Mouse (Mus musculus): ENCODE results near the gene Mrs2.

Mrs2 gene

DNA sequence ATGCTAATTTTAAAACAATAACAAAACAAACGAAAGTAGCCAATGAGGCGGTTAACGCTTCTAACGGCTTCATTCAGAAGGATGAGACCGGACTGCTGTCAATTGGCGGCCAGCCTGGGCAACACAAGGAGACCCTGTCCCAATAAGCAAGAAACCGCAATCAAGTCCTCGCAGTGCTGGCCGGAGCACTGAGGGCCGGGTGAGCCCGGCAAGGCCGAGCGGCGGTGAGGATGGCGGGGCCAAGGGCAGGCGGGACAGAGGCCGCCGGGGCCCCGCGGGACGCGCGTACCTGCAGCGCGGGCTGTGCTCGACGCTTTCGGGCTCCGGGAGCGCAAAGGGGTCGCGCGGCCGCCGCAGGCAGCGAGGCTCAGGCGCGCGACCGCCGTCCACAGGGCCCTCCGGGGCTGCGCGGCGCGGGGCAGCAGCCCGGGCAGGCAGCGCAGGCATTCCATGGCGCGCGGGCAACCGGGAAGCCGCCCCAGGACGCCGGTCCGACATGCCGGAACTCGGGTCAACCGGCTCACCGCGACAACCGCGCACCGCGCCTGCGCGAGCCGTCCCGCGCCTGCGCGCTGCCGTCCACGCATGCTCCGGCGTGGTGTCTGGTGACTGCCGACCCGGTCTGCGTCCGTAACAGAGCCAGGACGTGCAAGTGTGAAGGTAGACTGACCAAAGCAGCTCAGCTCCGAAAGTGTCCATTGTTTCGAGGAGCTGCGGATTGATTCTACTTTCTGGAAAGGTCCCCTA is at the start of gene Mrs2:
Gene Mrs2, minus strand, starts transcription at position 587 of the 747 bp plus-strand sequence.
- DNase-seq = peak; percentile 90 to 94

DNA sequence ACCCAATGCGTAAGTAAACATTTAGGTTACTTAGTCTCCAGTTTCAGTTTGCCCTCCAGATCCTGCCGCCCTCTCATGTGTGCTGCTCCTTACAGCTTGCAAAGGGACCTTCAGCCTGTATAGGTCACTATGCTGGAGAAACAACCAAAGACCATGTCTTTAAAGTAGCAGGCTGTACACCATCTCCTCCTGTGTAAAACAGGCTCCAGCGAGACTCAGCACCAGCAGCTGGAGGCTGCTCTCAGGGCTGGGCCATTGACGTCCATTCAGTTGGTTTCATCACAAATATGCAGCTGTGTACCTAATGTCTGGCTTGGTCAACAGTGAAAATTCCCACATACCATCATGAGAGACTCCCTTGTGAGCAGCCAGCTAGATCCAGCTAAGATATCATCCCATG is 49.6 kb upstream of the Mrs2 start:
- no peak for DNase-seq

DNA sequence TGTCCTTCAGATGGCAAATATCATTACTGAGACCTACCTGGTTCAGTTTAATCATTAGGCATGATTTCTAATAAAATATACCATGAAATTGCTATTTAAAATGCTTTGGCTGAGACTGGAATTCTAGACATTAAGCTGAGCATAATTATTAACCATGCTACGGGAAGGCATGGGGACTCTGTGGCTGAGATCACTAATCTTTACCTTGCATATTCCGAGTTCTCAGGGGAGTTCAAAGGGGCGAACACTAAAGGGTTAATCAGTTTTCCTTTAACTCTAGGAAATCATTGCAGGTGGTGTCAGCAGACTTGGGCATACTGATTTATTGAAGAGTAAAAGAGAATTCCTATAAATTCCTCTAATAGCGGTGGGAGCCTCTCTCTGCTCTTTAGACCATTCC is 47.0 kb upstream of the Mrs2 start:
- no peak for DNase-seq

DNA sequence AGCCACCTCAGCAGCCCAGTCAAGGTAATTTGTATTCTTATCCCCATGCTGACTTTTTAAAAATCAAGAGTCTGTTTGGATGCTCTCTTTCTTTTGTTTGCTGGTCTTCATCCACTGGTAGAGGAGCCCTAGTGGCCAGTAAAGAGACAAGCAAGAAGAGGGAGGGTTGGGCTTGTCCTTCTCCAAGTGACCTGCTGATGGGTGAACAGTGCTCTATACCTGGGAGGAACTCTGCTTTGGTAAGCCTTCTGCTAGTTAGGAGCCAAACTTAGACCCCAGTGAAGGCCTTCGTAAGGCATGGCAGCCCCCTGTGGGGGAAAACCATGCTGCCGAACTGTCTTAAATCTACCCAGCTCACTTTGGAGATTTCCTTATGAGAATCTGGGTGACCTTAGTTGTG is 46.5 kb upstream of the Mrs2 start:
- DNase-seq = no peak

DNA sequence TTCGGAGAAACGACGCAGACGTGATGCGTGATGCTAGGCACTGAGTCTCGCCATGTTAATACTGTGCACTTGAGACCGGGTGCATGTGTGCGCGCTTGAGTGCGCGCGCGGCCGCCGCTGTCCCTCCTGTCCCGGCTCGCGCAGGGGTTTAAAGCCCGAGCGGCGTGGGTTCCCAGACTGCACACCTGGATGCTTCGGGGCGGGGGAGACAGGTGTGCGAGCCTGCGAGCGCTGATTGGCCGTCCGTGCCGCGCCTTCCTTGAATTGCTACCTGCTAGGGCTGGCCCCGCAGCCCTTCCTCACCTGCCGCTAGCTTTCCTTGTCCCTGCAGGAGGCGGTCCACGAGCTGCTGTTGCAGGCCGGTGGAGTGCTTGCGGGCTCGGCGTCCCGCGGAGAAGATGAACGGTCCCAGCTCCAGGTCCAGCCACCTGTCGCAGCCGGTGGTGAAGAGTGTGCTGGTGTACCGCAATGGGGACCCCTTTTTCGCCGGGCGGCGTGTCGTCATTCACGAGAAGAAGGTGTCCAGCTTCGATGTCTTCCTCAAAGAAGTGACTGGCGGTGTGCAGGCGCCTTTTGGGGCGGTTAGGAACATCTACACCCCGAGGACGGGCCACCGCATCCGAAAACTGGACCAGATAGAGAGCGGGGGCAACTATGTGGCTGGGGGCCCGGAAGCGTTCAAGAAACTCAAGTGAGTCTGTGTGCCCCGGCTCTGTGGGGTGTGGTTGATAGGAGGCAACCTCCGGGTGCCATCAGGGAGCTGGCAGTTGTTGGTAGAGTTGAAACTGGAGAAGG is 35.9 kb upstream of the Mrs2 start, which contains the start of gene Dcdc2a:
Gene Dcdc2a, plus strand, starts transcription at position 132 of the 795 bp plus-strand sequence.
- DNase-seq = peak; percentile 21 to 35

- peak; percentile 73 to 82 for DNase-seq
Measured at GRCm38 (mm10) chr13:25055111-25055554, 35.0 kb upstream of the Mrs2 start.

GRCm38 (mm10) chr13:25052671-25053070 is 32.5 kb upstream of the Mrs2 start:
- DNase-seq = no peak

- no peak for DNase-seq
Measured at GRCm38 (mm10) chr13:25039488-25039887, 19.3 kb upstream of the Mrs2 start.

GRCm38 (mm10) chr13:25027114-25027425 is 6.9 kb upstream of the Mrs2 start:
- DNase-seq = no peak

DNA sequence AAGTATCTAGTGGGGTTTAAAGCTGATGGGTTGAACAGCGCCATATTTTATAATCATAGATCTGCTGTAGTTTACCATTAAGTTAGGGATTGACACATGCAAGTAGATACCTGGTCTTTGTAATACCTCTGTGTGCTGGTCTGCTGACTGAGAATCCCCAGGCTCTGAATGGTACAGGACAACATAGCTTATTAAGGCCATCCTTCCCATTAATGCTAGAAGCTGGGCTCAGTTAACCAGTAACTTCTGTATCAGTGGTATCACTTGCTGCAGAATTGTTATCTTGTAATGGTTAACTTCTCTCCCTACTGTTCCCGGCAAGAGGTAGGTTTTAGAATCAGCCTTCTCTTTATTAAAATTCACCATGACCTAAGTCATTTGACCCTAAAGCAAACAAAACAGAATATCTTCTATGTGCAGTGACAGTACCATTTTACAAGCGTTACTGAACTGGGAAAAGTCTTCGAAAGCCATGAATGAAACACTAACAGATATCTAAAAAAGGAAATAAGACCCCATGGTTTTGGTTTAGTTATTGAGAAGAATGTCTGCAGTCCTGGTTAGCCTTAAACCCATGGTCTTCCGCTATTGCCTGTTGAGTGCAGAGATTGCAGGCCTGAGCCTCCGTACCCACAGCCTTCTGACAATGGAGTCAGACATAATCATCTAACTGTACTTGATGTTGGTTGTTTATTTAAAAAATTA is 6.4 kb upstream of the Mrs2 start:
- no peak for DNase-seq

GRCm38 (mm10) chr13:25024655-25025054 is 4.5 kb upstream of the Mrs2 start:
- DNase-seq = peak; percentile 63 to 70

- DNase-seq = no peak
Measured at GRCm38 (mm10) chr13:25023129-25023528, 3.0 kb upstream of the Mrs2 start.

GRCm38 (mm10) chr13:25022386-25022785 is 2.2 kb upstream of the Mrs2 start:
- DNase-seq = no peak

DNA sequence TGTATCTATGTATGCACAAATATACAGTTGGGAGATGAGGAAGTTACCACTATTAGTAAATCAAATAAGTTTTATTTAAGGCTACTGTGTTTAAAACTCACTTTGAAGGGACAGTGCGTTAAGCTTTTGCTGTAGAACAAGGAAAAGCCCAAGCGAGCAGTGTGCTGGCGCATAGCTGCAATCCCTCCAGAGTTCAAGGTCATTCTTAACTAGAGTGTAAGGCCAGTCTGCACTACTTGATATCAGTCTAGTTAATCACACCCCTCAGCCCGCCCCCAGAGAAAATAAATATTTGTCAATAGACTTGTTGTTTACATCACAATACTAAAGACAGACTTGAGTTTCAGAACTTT is 337 bp upstream of the Mrs2 start:
- DNase-seq = no peak

GRCm38 (mm10) chr13:25018316-25018715 is 1.9 kb downstream of the Mrs2 start:
- DNase-seq = no peak

DNA sequence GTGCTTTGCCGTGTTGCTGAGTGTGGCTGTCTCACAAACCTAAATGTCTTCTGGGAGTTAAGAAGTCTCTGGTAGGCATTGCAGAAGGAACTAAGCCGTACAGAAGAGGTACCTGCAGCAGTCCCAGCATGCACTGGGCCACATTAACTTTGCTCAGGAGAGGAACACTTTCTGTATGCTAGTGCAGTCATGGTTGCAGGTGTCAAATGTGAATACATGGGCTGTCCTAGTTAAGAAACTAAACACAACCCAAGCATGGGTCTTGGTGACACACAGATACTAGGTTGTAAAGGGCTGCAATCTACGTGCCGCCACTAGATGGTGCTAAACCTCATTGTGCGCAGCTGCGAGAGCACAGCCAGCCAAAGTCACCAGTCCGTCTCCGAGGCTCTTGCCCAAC is 13.1 kb downstream of the Mrs2 start:
- DNase-seq = peak; percentile 70 to 74

GRCm38 (mm10) chr13:25002965-25003364 is 17.2 kb downstream of the Mrs2 start:
- DNase-seq = no peak

DNA sequence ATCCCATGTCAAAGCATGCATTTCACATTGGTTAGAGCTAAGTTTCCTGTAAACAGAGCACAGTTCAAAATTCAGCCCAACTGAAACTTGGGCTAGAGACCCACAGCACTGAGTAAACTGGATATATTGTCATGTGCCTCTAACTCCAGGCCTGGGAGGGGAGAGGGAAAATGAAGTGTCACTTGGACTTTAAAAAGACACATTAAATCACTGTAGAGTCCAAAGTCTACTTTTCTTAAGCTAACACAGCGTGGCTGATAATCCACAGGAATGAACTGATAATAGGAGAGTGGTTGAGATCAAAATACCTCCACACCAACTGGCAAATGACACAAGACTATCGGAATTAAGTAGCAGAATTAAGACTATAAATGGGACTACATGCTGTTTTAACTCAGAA is 20.6 kb downstream of the Mrs2 start:
- DNase-seq = no peak

- DNase-seq = no peak
Measured at GRCm38 (mm10) chr13:24993160-24993559, 27.0 kb downstream of the Mrs2 start.

DNA sequence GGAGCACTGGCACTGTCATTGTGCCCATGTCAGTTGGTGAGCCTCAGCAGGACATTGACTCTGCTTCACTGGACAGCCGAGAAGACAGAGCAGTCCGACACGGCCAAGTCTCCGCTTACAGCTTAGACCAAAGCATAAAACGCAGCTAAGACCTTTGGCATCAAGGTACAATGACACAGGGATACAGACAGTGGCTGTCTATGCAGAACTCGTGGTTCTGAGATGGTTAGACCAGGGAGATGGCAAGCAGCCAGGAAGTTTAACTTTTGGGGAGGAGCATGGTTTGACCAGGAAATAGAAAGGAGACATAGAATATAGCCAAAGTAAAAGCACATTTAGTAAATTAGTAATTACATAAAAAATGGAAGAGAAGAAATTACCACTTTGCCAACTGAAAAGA is 31.2 kb downstream of the Mrs2 start:
- DNase-seq = peak; percentile 25 to 41

GRCm38 (mm10) chr13:24988391-24988790 is 31.8 kb downstream of the Mrs2 start:
- DNase-seq = peak; percentile 83 to 86

GRCm38 (mm10) chr13:24985435-24985834 is 34.7 kb downstream of the Mrs2 start:
- DNase-seq = no peak

DNA sequence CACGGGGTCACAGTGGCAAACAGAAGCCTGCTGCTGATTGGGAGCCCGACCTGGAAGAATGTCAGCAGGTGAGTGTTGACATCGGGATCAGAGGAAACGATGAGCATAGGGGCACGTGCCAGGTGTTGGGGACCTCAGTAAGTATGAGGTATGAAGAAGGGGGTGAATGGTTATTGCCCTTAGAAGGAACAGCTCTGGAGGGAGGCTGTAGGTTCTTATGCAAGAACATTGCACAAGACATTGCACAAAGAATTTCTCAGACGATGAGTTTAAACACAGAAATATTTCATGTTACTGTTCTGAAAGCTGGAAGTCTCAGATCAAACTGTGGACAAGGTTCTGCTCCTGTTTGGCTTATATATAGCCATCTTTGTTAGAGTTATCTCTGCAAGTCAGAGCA is 39.1 kb downstream of the Mrs2 start:
- no peak for DNase-seq

Data from cerebellum, postnatal 10 days (tissue).